Mouse (Mus musculus): ENCODE measurements around the gene Rhebl1. TPM values are rescaled to one million over a fixed set of nuclear protein-coding genes. Genes with fewer than 3 reads are reported as not detected.

Gene Rhebl1
- polyA plus RNA-seq, 1 experiment from 2014 or later, result 6.5 TPM

GRCm38 (mm10) chr15:98897928-98898800 lies 3.8 kb upstream of the Rhebl1 start, which contains the start of gene Dhh:
Dhh (minus strand) TSS chr15:98898540.
- H3K27ac ChIP-seq (ENCODE audit: low read depth, low read length), result peak within 1 kb of the TSS; percentile 87
- H3K36me3 ChIP-seq (ENCODE audit: control insufficient read depth, insufficient read depth, low read length), result peaks cover 3% of the 10 kb centered on the region
- ATAC-seq (replicated peaks; ENCODE audit: insufficient number of reproducible peaks, low FRiP score, low TSS enrichment), result peak; percentile 23; the same call in 1 of the 2 replicates
- peak within 1 kb of the TSS; percentile 100 for H3K4me2 ChIP-seq
- H3K27me3 ChIP-seq (ENCODE audit: control insufficient read depth, insufficient read depth, low read length), result peaks cover 58% of the 10 kb centered on the region
- H3K4me1 ChIP-seq (ENCODE audit: control insufficient read depth, insufficient read depth, low read length), result peaks cover 48% of the 10 kb centered on the region
- under 1% methylated on average over 41 of the region's 41 CpGs for WGBS (ENCODE audit: insufficient replicate concordance)
- peak within 1 kb of the TSS; percentile 42 for H3K4me3 ChIP-seq (ENCODE audit: low read depth, low read length)
- H3K9ac ChIP-seq (ENCODE audit: low read depth, low read length), result peak within 1 kb of the TSS; percentile 22; the same call in 1 of the 2 replicates
- H3K9me3 ChIP-seq (replicated peaks; ENCODE audit: control insufficient read depth, low read length), result no peaks in the 10 kb centered on the region

GRCm38 (mm10) chr15:98897495-98897894 lies 3.2 kb upstream of the Rhebl1 start:
- peaks cover 48% of the 10 kb centered on the region for H3K4me1 ChIP-seq (ENCODE audit: control insufficient read depth, insufficient read depth, low read length)
- H3K9me3 ChIP-seq (replicated peaks; ENCODE audit: control insufficient read depth, low read length), result no peaks in the 10 kb centered on the region
- 3% methylated on average over 10 of the region's 10 CpGs for WGBS (ENCODE audit: insufficient replicate concordance)
- no peak overlapping the region for H3K9ac ChIP-seq (ENCODE audit: low read depth, low read length)
- peak overlapping the region; percentile 100 for H3K4me2 ChIP-seq
- ATAC-seq (replicated peaks; ENCODE audit: insufficient number of reproducible peaks, low FRiP score, low TSS enrichment), result no peak
- H3K27ac ChIP-seq (ENCODE audit: low read depth, low read length), result peak overlapping the region; percentile 87
- peaks cover 63% of the 10 kb centered on the region for H3K27me3 ChIP-seq (ENCODE audit: control insufficient read depth, insufficient read depth, low read length)
- no peaks in the 10 kb centered on the region for H3K36me3 ChIP-seq (ENCODE audit: control insufficient read depth, insufficient read depth, low read length)
- H3K4me3 ChIP-seq (ENCODE audit: low read depth, low read length), result peak overlapping the region; percentile 42

- peak overlapping the region; percentile 74 for H3K9ac ChIP-seq (ENCODE audit: low read depth, low read length)
- ATAC-seq (replicated peaks; ENCODE audit: insufficient number of reproducible peaks, low FRiP score, low TSS enrichment), result peak; percentile 60
- no peaks in the 10 kb centered on the region for H3K9me3 ChIP-seq (replicated peaks; ENCODE audit: control insufficient read depth, low read length)
- H3K4me1 ChIP-seq (ENCODE audit: control insufficient read depth, insufficient read depth, low read length), result peaks cover 48% of the 10 kb centered on the region
- peak overlapping the region; percentile 61 for H3K4me3 ChIP-seq (ENCODE audit: low read depth, low read length)
- peak overlapping the region; percentile 87 for H3K27ac ChIP-seq (ENCODE audit: low read depth, low read length)
- 1% methylated on average over 41 of the region's 41 CpGs for whole genome bisulfite sequencing (ENCODE audit: insufficient replicate concordance)
- H3K4me2 ChIP-seq, result peak overlapping the region; percentile 100
- no peaks in the 10 kb centered on the region for H3K36me3 ChIP-seq (ENCODE audit: control insufficient read depth, insufficient read depth, low read length)
- H3K27me3 ChIP-seq (ENCODE audit: control insufficient read depth, insufficient read depth, low read length), result peaks cover 63% of the 10 kb centered on the region
These were observed 1.6 kb upstream of the Rhebl1 start for GRCm38 (mm10) chr15:98895635-98896589.

- Histone ChIP-seq H3K9ac (ENCODE audit: low read depth, low read length) (peak overlapping the region; percentile 74), H3K4me3 (ENCODE audit: low read depth, low read length) (peak overlapping the region; percentile 61), H3K36me3 (ENCODE audit: control insufficient read depth, insufficient read depth, low read length) (no peaks in the 10 kb centered on the region), H3K9me3 (replicated peaks; ENCODE audit: control insufficient read depth, low read length) (no peaks in the 10 kb centered on the region), H3K27ac (ENCODE audit: low read depth, low read length) (peak overlapping the region; percentile 87; the same call in 1 of the 2 replicates), H3K4me1 (ENCODE audit: control insufficient read depth, insufficient read depth, low read length) (peaks cover 48% of the 10 kb centered on the region), H3K4me2 (peak overlapping the region; percentile 100), H3K27me3 (ENCODE audit: control insufficient read depth, insufficient read depth, low read length) (peaks cover 63% of the 10 kb centered on the region)
- ATAC-seq (replicated peaks; ENCODE audit: insufficient number of reproducible peaks, low FRiP score, low TSS enrichment), result no peak
- WGBS (ENCODE audit: insufficient replicate concordance), result 4% methylated on average over 38 of the region's 38 CpGs
These were observed 650 bp upstream of the Rhebl1 start for GRCm38 (mm10) chr15:98894746-98895634.

- Histone ChIP-seq H3K9me3 (replicated peaks; ENCODE audit: control insufficient read depth, low read length) (no peaks in the 10 kb centered on the region), H3K4me3 (ENCODE audit: low read depth, low read length) (peak overlapping the region; percentile 61; the same call in 1 of the 2 replicates), H3K27me3 (ENCODE audit: control insufficient read depth, insufficient read depth, low read length) (peaks cover 49% of the 10 kb centered on the region), H3K4me1 (ENCODE audit: control insufficient read depth, insufficient read depth, low read length) (peaks cover 42% of the 10 kb centered on the region), H3K27ac (ENCODE audit: low read depth, low read length) (no peak overlapping the region), H3K9ac (ENCODE audit: low read depth, low read length) (no peak overlapping the region), H3K4me2 (no peak overlapping the region), H3K36me3 (ENCODE audit: control insufficient read depth, insufficient read depth, low read length) (no peaks in the 10 kb centered on the region)
- 55% methylated on average over 4 of the region's 4 CpGs for WGBS (ENCODE audit: insufficient replicate concordance)
- ATAC-seq (replicated peaks; ENCODE audit: insufficient number of reproducible peaks, low FRiP score, low TSS enrichment), result no peak
These were observed 1.3 kb downstream of the Rhebl1 start for GRCm38 (mm10) chr15:98893036-98893435.

GRCm38 (mm10) chr15:98891907-98892606 lies 2.3 kb downstream of the Rhebl1 start:
- no peak overlapping the region for H3K4me3 ChIP-seq (ENCODE audit: low read depth, low read length)
- H3K36me3 ChIP-seq (ENCODE audit: control insufficient read depth, insufficient read depth, low read length), result no peaks in the 10 kb centered on the region
- H3K4me1 ChIP-seq (ENCODE audit: control insufficient read depth, insufficient read depth, low read length), result peaks cover 32% of the 10 kb centered on the region
- peak overlapping the region; percentile 62 for H3K4me2 ChIP-seq
- H3K9me3 ChIP-seq (replicated peaks; ENCODE audit: control insufficient read depth, low read length), result no peaks in the 10 kb centered on the region
- peaks cover 39% of the 10 kb centered on the region for H3K27me3 ChIP-seq (ENCODE audit: control insufficient read depth, insufficient read depth, low read length)
- no peak overlapping the region for H3K27ac ChIP-seq (ENCODE audit: low read depth, low read length)
- no peak overlapping the region for H3K9ac ChIP-seq (ENCODE audit: low read depth, low read length)
- no peak for ATAC-seq (replicated peaks; ENCODE audit: insufficient number of reproducible peaks, low FRiP score, low TSS enrichment)
- 23% methylated on average over 6 of the region's 6 CpGs for WGBS (ENCODE audit: insufficient replicate concordance)

DNA sequence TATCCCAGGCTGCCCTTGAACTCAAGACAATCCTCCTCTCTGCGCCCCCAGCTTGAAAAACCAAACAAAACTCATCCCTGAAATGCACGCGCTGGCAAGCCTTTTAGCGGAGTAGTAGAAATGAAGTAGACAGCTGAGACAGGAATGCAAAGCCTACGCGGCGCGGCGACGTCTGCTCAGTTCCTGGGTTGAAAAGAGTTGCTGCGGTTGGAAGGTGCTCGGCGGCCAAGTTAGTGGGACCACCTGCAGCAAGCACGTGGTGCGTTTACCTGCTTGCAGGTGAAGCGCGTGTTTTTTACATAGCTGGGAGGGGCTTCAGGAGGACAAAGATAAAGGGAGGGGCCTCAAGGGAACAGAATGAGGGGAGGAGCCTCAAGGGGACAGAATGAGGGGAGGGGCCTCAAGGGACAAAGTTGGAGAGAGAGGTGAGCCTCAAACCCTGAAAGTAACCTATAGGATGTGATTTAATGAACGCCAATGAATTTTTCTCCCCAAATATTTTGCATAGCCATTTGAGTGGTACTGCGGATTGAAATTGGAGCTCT lies 3.1 kb downstream of the Rhebl1 start:
- Histone ChIP-seq H3K4me1 (ENCODE audit: control insufficient read depth, insufficient read depth, low read length) (peaks cover 27% of the 10 kb centered on the region), H3K9me3 (replicated peaks; ENCODE audit: control insufficient read depth, low read length) (no peaks in the 10 kb centered on the region), H3K4me3 (ENCODE audit: low read depth, low read length) (peak overlapping the region; percentile 28), H3K27me3 (ENCODE audit: control insufficient read depth, insufficient read depth, low read length) (peaks cover 34% of the 10 kb centered on the region), H3K4me2 (peak overlapping the region; percentile 62), H3K27ac (ENCODE audit: low read depth, low read length) (no peak overlapping the region), H3K9ac (ENCODE audit: low read depth, low read length) (no peak overlapping the region), H3K36me3 (ENCODE audit: control insufficient read depth, insufficient read depth, low read length) (no peaks in the 10 kb centered on the region)
- ATAC-seq (replicated peaks; ENCODE audit: insufficient number of reproducible peaks, low FRiP score, low TSS enrichment), result no peak
- 9% methylated on average over 19 of the region's 19 CpGs for WGBS (ENCODE audit: insufficient replicate concordance)

Measured in heart, embryonic 11.5 days (tissue).